Mouse (Mus musculus): ENCODE results near the gene Gm3629. TPM values are rescaled to one million over a fixed set of nuclear protein-coding genes. Genes with fewer than 3 reads are reported as not detected.
"Not testable (repeated sequence)": the region's sequence is repeated elsewhere in the genome, so short reads cannot be mapped to it uniquely, and the experiment has no call there.

Gm3629 gene
- polyA plus RNA-seq (2015; fragmentation: Nextera tagmentation; extraction: Ambion mirVana) = not detected in 2 replicates

- not testable (repeated sequence) for DNase-seq (ENCODE audit: low spot score)
These were observed at the start of gene Gm3629 for GRCm38 (mm10) chr14:6590513-6590912. Gm3629 (minus strand) TSS chr14:6590613.

GRCm38 (mm10) chr14:6622318-6622717 lies 31.9 kb upstream of the Gm3629 start, which contains the start of gene Gm3460:
Gm3460 (minus strand) TSS chr14:6622418.
- DNase-seq (ENCODE audit: low spot score) = not testable (repeated sequence)

- not testable (repeated sequence) for DNase-seq (ENCODE audit: low spot score)
These were observed 16.0 kb upstream of the Gm3629 start for GRCm38 (mm10) chr14:6606436-6606835.

DNA sequence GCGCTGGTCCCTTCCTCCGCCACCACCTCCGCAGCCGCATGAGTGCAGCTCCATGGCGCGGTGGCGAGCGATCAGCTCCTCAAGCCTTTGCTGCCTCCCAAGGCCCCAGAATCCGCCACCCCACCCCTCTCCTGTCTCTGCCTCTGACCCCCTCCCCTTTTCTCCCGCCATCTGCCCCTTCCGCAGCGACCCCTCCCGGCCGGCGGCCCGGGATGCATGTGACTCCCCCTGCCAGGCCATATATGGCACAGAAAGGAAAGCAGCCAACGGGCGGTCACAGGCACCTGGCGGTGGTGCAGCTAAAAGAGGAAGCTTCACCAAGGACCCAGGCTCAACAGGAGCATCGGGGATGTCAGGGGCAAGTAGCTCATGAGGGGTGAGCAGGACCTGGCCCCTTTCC lies 14.6 kb upstream of the Gm3629 start:
- peak; percentile 2 for DNase-seq (ENCODE audit: low spot score)

GRCm38 (mm10) chr14:6604551-6604950 lies 14.1 kb upstream of the Gm3629 start:
- peak; percentile 1 for DNase-seq (ENCODE audit: low spot score)

DNA sequence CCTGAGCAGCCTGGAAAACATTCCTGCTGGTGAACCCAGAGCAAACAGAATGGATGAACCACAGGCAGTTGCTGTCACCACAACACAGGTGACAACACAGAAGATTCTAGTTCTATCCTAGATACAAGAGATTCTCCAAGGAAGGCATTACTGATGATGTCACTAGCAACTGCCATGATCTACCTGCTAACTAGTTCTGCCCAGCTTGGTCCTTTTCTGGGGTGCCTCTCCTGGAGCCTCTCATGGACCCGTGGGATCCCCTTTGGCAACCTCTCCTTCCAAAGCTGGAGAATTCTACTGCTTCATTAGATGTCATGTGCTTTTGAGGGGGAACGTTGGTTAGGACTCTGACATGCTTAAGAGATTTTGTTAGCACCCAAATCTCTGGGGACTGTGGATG lies 53.2 kb downstream of the Gm3629 start, which contains the start of gene Gm8356:
Gene Gm8356 (minus strand): TSS at position 101 of the 400 bp plus-strand sequence.
- not testable (repeated sequence) for DNase-seq (ENCODE audit: low spot score)

Other genes starting within 250 kb of the Gm3629 start
- not detected in 2 replicates for gene Gm3618, start 246.9 kb downstream of the Gm3629 start, polyA plus RNA-seq (2015; fragmentation: Nextera tagmentation; extraction: Ambion mirVana)
- not detected in 2 replicates for gene Gm16440, start 200.3 kb downstream of the Gm3629 start, polyA plus RNA-seq (2015; fragmentation: Nextera tagmentation; extraction: Ambion mirVana)
- gene Gm3591, start 178.1 kb downstream of the Gm3629 start, polyA plus RNA-seq (2015; fragmentation: Nextera tagmentation; extraction: Ambion mirVana) = 0.23 TPM in 1 of 2 replicates, not detected in the other
- 0.14 TPM in 1 of 2 replicates, not detected in the other for gene Gm3594, start 146.0 kb downstream of the Gm3629 start, polyA plus RNA-seq (2015; fragmentation: Nextera tagmentation; extraction: Ambion mirVana)
- not detected in 2 replicates for gene Gm8356, start 53.3 kb downstream of the Gm3629 start, polyA plus RNA-seq (2015; fragmentation: Nextera tagmentation; extraction: Ambion mirVana)
- gene Gm3460, start 31.8 kb upstream of the Gm3629 start, polyA plus RNA-seq (2015; fragmentation: Nextera tagmentation; extraction: Ambion mirVana) = not detected in 2 replicates
- not detected in 2 replicates for gene Gm10251, start 93.6 kb upstream of the Gm3629 start, polyA plus RNA-seq (2015; fragmentation: Nextera tagmentation; extraction: Ambion mirVana)
- not detected in 2 replicates for gene Gm8050, start 129.6 kb upstream of the Gm3629 start, polyA plus RNA-seq (2015; fragmentation: Nextera tagmentation; extraction: Ambion mirVana)
- gene Gm3636, start 151.7 kb upstream of the Gm3629 start, polyA plus RNA-seq (2015; fragmentation: Nextera tagmentation; extraction: Ambion mirVana) = 1.4 TPM in 2 replicates
- not detected in 2 replicates for gene Gm8362, start 183.8 kb upstream of the Gm3629 start, polyA plus RNA-seq (2015; fragmentation: Nextera tagmentation; extraction: Ambion mirVana)
- not detected in 2 replicates for gene Gm3642, start 249.7 kb upstream of the Gm3629 start, polyA plus RNA-seq (2015; fragmentation: Nextera tagmentation; extraction: Ambion mirVana)